Mouse (Mus musculus) thymus, adult 2 months (tissue): ENCODE results near the gene Cript. TPM values are rescaled to one million over a fixed set of nuclear protein-coding genes. Genes with fewer than 3 reads are reported as not detected.

ENCODE experiments used
- DNase-seq: peaks from one replicate; pipeline ENCODE4 v3.0.0; 2021
- H3K27ac ChIP-seq: fragments of 200-500 bp; 2 replicates; pipeline ENCODE4 v1.5.1; 2012; ENCODE audit warnings: low read length, control low read depth; ENCODE audit not compliant: control insufficient read depth, insufficient read depth
- H3K27me3 ChIP-seq: fragments of 200-500 bp; 2 replicates; pipeline ENCODE4 v1.6.1; 2012; ENCODE audit warnings: mild to moderate bottlenecking, low read length, moderate library complexity, mixed read lengths; ENCODE audit not compliant: control insufficient read depth, insufficient read depth
- H3K36me3 ChIP-seq: fragments of 200-500 bp; 2 replicates; pipeline ENCODE4 v1.6.1; 2012; ENCODE audit warnings: mild to moderate bottlenecking, low read length, moderate library complexity; ENCODE audit not compliant: control insufficient read depth, insufficient read depth
- H3K4me1 ChIP-seq: fragments of 200-500 bp; replicated peaks from 2 replicates; pipeline ENCODE4 v1.6.1; 2012; ENCODE audit warnings: low read length; ENCODE audit not compliant: control insufficient read depth, insufficient read depth
- H3K4me3 ChIP-seq: fragments of 200-500 bp; 2 replicates; pipeline ENCODE4 v1.5.1; 2012; ENCODE audit warnings: mild to moderate bottlenecking, low read length, control low read depth, moderate library complexity; ENCODE audit not compliant: control insufficient read depth, insufficient read depth
- CTCF ChIP-seq: fragments of 200-500 bp; IDR thresholded peaks from 2 replicates; pipeline ENCODE4 v1.5.1; 2012; ENCODE audit warnings: mild to moderate bottlenecking, control low read depth, low read length, moderate library complexity, borderline replicate concordance; ENCODE audit not compliant: control insufficient read depth, poor library complexity, insufficient read depth; ENCODE audit errors: extremely low read depth
- POLR2A ChIP-seq: fragments of 200-500 bp; IDR thresholded peaks from 2 replicates; pipeline ENCODE4 v1.6.1; 2012; ENCODE audit warnings: mild to moderate bottlenecking, low read length, control low read depth, moderate library complexity; ENCODE audit not compliant: control insufficient read depth, poor library complexity, insufficient read depth; ENCODE audit errors: extremely low read depth
- WGBS: fragments of 180-500 bp; shearing (Covaris S2); methylation state at CpG from one replicate; pipeline ENCODE4 v1.1.7; 2018; 5-methylcytosine and 5-hydroxymethylcytosine counted together
- polyA plus RNA-seq: library from polyadenylated mRNA; depleted of rRNA; stranded (reverse); fragments of >200 nt; gene quantifications from 2 replicates; pipeline ENCODE4 v1.2.3, GENCODE M21; 2012; rRNA removed

Gene Cript
- polyA plus RNA-seq, result 12.6 and 16.8 TPM in 2 replicates

- H3K27ac ChIP-seq, result peak within 1 kb of the TSS; percentile 65; the same call in 1 of the 2 replicates
- under 1% methylated on average over 43 of the region's 43 CpGs for WGBS
- H3K27me3 ChIP-seq, result no peaks in the 10 kb centered on the region
- H3K4me1 ChIP-seq, result peaks cover 4% of the 10 kb centered on the region
- H3K4me3 ChIP-seq, result peak within 1 kb of the TSS; percentile 88
- H3K36me3 ChIP-seq, result peaks cover 3% of the 10 kb centered on the region; the same call in 1 of the 2 replicates
- TF ChIP-seq POLR2A, result peak; percentile 85; the same call in 1 of the 2 replicates
- no peak for TF ChIP-seq CTCF
- peak; percentile 99 for DNase-seq
Measured at GRCm38 (mm10) chr17:87025269-87025949, at the start of gene Cript, which contains the start of gene Pigf. Gene Cript (plus strand): TSS chr17:87025550. Gene Pigf (minus strand): TSS chr17:87025406.

GRCm38 (mm10) chr17:86976387-86976786, 49.0 kb upstream of the Cript start:
- Histone ChIP-seq H3K4me3 (no peak overlapping the region), H3K27me3 (no peaks in the 10 kb centered on the region), H3K27ac (0 out of 2 replicates have a peak overlapping the region, but pooled peaks have one; percentile 61), H3K36me3 (no peaks in the 10 kb centered on the region), H3K4me1 (peaks cover 13% of the 10 kb centered on the region)
- DNase-seq, result no peak
- TF ChIP-seq CTCF (no peak), POLR2A (no peak)
- 48% methylated on average over 10 of the region's 10 CpGs for WGBS

GRCm38 (mm10) chr17:86978496-86978895, 46.9 kb upstream of the Cript start:
- Histone ChIP-seq H3K4me3 (no peak overlapping the region), H3K27me3 (no peaks in the 10 kb centered on the region), H3K4me1 (peaks cover 10% of the 10 kb centered on the region), H3K36me3 (no peaks in the 10 kb centered on the region), H3K27ac (no peak overlapping the region)
- 19% methylated on average over 6 of the region's 6 CpGs for WGBS
- no peak for DNase-seq
- TF ChIP-seq POLR2A (no peak), CTCF (no peak)

GRCm38 (mm10) chr17:86981205-86981604, 44.1 kb upstream of the Cript start:
- peaks cover 8% of the 10 kb centered on the region for H3K4me1 ChIP-seq
- TF ChIP-seq CTCF (no peak), POLR2A (no peak)
- H3K36me3 ChIP-seq, result no peaks in the 10 kb centered on the region
- no peak for DNase-seq
- no peak overlapping the region for H3K27ac ChIP-seq
- H3K27me3 ChIP-seq, result no peaks in the 10 kb centered on the region
- no peak overlapping the region for H3K4me3 ChIP-seq
- 100% methylated on average over 1 of the region's 1 CpGs for WGBS

- no peaks in the 10 kb centered on the region for H3K36me3 ChIP-seq
- H3K4me1 ChIP-seq, result peaks cover 4% of the 10 kb centered on the region
- no peak overlapping the region for H3K27ac ChIP-seq
- H3K27me3 ChIP-seq, result no peaks in the 10 kb centered on the region
- WGBS, result 100% methylated on average over 2 of the region's 2 CpGs
- no peak overlapping the region for H3K4me3 ChIP-seq
- DNase-seq, result no peak
- TF ChIP-seq POLR2A (no peak), CTCF (no peak)
Measured at GRCm38 (mm10) chr17:86981701-86982100, 43.6 kb upstream of the Cript start.

GRCm38 (mm10) chr17:86982497-86982896, 42.9 kb upstream of the Cript start:
- no peak for TF ChIP-seq POLR2A
- no peak for TF ChIP-seq CTCF
- Histone ChIP-seq H3K36me3 (no peaks in the 10 kb centered on the region), H3K4me1 (no peaks in the 10 kb centered on the region), H3K27me3 (no peaks in the 10 kb centered on the region), H3K4me3 (no peak overlapping the region), H3K27ac (no peak overlapping the region)
- 96% methylated on average over 9 of the region's 9 CpGs for WGBS
- DNase-seq, result no peak
